Mouse (Mus musculus): Measurements from ENCODE around the gene Chn1.

Gene Chn1

GRCm38 (mm10) chr2:73654059-73654891, 120.9 kb downstream of the Chn1 start:
- DNase-seq (ENCODE audit: extremely low read depth, low read depth, low spot score): no peak

GRCm38 (mm10) chr2:73637688-73638087, 137.5 kb downstream of the Chn1 start:
- no peak for DNase-seq (ENCODE audit: extremely low read depth, low read depth, low spot score)

GRCm38 (mm10) chr2:73636387-73636786, 138.8 kb downstream of the Chn1 start:
- no peak for DNase-seq (ENCODE audit: extremely low read depth, low read depth, low spot score)

- DNase-seq (ENCODE audit: extremely low read depth, low read depth, low spot score): no peak
These were observed 143.3 kb downstream of the Chn1 start for GRCm38 (mm10) chr2:73631816-73632215.

GRCm38 (mm10) chr2:73618486-73619052, 156.6 kb downstream of the Chn1 start:
- DNase-seq (ENCODE audit: extremely low read depth, low read depth, low spot score): no peak

- DNase-seq (ENCODE audit: extremely low read depth, low read depth, low spot score): no peak
These were observed 158.6 kb downstream of the Chn1 start for GRCm38 (mm10) chr2:73616434-73617057.

GRCm38 (mm10) chr2:73615456-73615855, 159.7 kb downstream of the Chn1 start:
- no peak for DNase-seq (ENCODE audit: extremely low read depth, low read depth, low spot score)

GRCm38 (mm10) chr2:73614303-73614702, 160.8 kb downstream of the Chn1 start:
- DNase-seq (ENCODE audit: extremely low read depth, low read depth, low spot score): no peak

- no peak for DNase-seq (ENCODE audit: extremely low read depth, low read depth, low spot score)
These were observed 162.2 kb downstream of the Chn1 start for GRCm38 (mm10) chr2:73612941-73613340.

- no peak for DNase-seq (ENCODE audit: extremely low read depth, low read depth, low spot score)
These were observed 162.7 kb downstream of the Chn1 start for GRCm38 (mm10) chr2:73612367-73612914.

- DNase-seq (ENCODE audit: extremely low read depth, low read depth, low spot score): no peak
These were observed 163.3 kb downstream of the Chn1 start for GRCm38 (mm10) chr2:73611798-73612197.

GRCm38 (mm10) chr2:73609724-73610210, 165.4 kb downstream of the Chn1 start:
- DNase-seq (ENCODE audit: extremely low read depth, low read depth, low spot score): no peak

- DNase-seq (ENCODE audit: extremely low read depth, low read depth, low spot score): no peak
These were observed 166.0 kb downstream of the Chn1 start for GRCm38 (mm10) chr2:73609067-73609723.

GRCm38 (mm10) chr2:73608391-73608790, 166.8 kb downstream of the Chn1 start:
- no peak for DNase-seq (ENCODE audit: extremely low read depth, low read depth, low spot score)

GRCm38 (mm10) chr2:73607609-73608008, 167.5 kb downstream of the Chn1 start:
- no peak for DNase-seq (ENCODE audit: extremely low read depth, low read depth, low spot score)

- no peak for DNase-seq (ENCODE audit: extremely low read depth, low read depth, low spot score)
These were observed 168.0 kb downstream of the Chn1 start for GRCm38 (mm10) chr2:73607146-73607545.

GRCm38 (mm10) chr2:73606616-73607015, 168.5 kb downstream of the Chn1 start:
- DNase-seq (ENCODE audit: extremely low read depth, low read depth, low spot score): no peak

- no peak for DNase-seq (ENCODE audit: extremely low read depth, low read depth, low spot score)
These were observed 170.1 kb downstream of the Chn1 start for GRCm38 (mm10) chr2:73605077-73605476.

- no peak for DNase-seq (ENCODE audit: extremely low read depth, low read depth, low spot score)
These were observed 170.6 kb downstream of the Chn1 start for GRCm38 (mm10) chr2:73604579-73604978.

GRCm38 (mm10) chr2:73600650-73601049, 174.5 kb downstream of the Chn1 start:
- no peak for DNase-seq (ENCODE audit: extremely low read depth, low read depth, low spot score)

GRCm38 (mm10) chr2:73597772-73598171, 177.4 kb downstream of the Chn1 start:
- DNase-seq (ENCODE audit: extremely low read depth, low read depth, low spot score): no peak

Data from fat pad, adult 2 months (tissue).